Mouse (Mus musculus): ENCODE data around the gene Slc30a5. TPM values are rescaled to one million over a fixed set of nuclear protein-coding genes. Genes with fewer than 3 reads are reported as not detected.

The Slc30a5 gene
- total RNA-seq, 2 experiments from 2014 or later, result 41.9 to 43.7 TPM

GRCm38 (mm10) chr13:100785806-100786413 is 47.3 kb downstream of the Slc30a5 start:
- no peak for DNase-seq (ENCODE audit: low spot score in 2 of 2)

GRCm38 (mm10) chr13:100777491-100777890 is 55.7 kb downstream of the Slc30a5 start:
- DNase-seq (ENCODE audit: low spot score in 2 of 2), result no peak
- intact Hi-C loops (cut with DNase I), result no loop called here

More at GRCm38 (mm10) chr13:100785806-100786413, 47.3 kb downstream of the Slc30a5 start:
- intact Hi-C loops (cut with DNase I), result loop anchor here (5.0 kb wide), 1 partner anchor 44 kb away; the partner anchor contains the start of gene Mrps36

- DNase-seq (ENCODE audit: low spot score in 2 of 2), result no peak
- intact Hi-C loops (cut with DNase I), result no loop called here
These were observed 56.5 kb downstream of the Slc30a5 start for GRCm38 (mm10) chr13:100776710-100777109.

- intact Hi-C loops (cut with DNase I), result no loop called here
- no peak for DNase-seq (ENCODE audit: low spot score in 2 of 2)
These were observed 57.2 kb downstream of the Slc30a5 start for GRCm38 (mm10) chr13:100776056-100776419.

- intact Hi-C loops (cut with DNase I), result no loop called here
- peak; percentile 71 to 80 for DNase-seq (ENCODE audit: low spot score in 2 of 2)
These were observed 57.8 kb downstream of the Slc30a5 start, which contains the start of gene Cenph for GRCm38 (mm10) chr13:100775252-100776055. Gene Cenph (minus strand): TSS chr13:100775899.

- intact Hi-C loops (cut with DNase I), result no loop called here
- no peak for DNase-seq (ENCODE audit: low spot score in 2 of 2)
These were observed 58.5 kb downstream of the Slc30a5 start for GRCm38 (mm10) chr13:100774704-100775103.

GRCm38 (mm10) chr13:100755329-100755728 is 77.9 kb downstream of the Slc30a5 start:
- no peak for DNase-seq (ENCODE audit: low spot score in 2 of 2)
- intact Hi-C loops (cut with DNase I), result no loop called here

- intact Hi-C loops (cut with DNase I), result no loop called here
- DNase-seq (ENCODE audit: low spot score in 2 of 2), result no peak
These were observed 79.0 kb downstream of the Slc30a5 start for GRCm38 (mm10) chr13:100754186-100754585.

GRCm38 (mm10) chr13:100753011-100753410 is 80.2 kb downstream of the Slc30a5 start:
- DNase-seq (ENCODE audit: low spot score in 2 of 2), result no peak
- intact Hi-C loops (cut with DNase I), result no loop called here

Other genes starting within 250 kb of the Slc30a5 start
- 1 to 10 TPM; 1.2 to 1.8 TPM for gene Marveld2, start 216.5 kb downstream of the Slc30a5 start, total RNA-seq (2021)
- 10 to 100 TPM; 91.6 to 91.8 TPM for gene Ak6, start 182.4 kb downstream of the Slc30a5 start, total RNA-seq (2021)
- gene Rad17, start 182.4 kb downstream of the Slc30a5 start, total RNA-seq (2021), result 10 to 100 TPM; 12.8 to 13.1 TPM
- 10 to 100 TPM; 24.4 to 31.4 TPM for gene Taf9, start 181.8 kb downstream of the Slc30a5 start, total RNA-seq (2021)
- gene Ccdc125, start 163.7 kb downstream of the Slc30a5 start, total RNA-seq (2021), result under 1 TPM; 0.33 to 0.97 TPM
- gene Cdk7, start 102.5 kb downstream of the Slc30a5 start, total RNA-seq (2021), result 10 to 100 TPM; 32.2 to 34.8 TPM
- gene Mrps36, start 88.8 kb downstream of the Slc30a5 start, total RNA-seq (2021), result 10 to 100 TPM; 66.7 to 74.3 TPM
- under 1 TPM; 0.66 to 0.72 TPM for gene Cenph, start 57.5 kb downstream of the Slc30a5 start, total RNA-seq (2021)
- gene Ccnb1, start 46.9 kb downstream of the Slc30a5 start, total RNA-seq (2021), result 1 to 10 TPM; 2.1 to 2.9 TPM

Measured in left cerebral cortex, postnatal 14 days (tissue).